Mouse (Mus musculus) megakaryocyte progenitor cell, adult 5-6 weeks (primary cell): ENCODE measurements at regions not wholly inside any gene's neighbourhood (a gene's known extent, or its start where the extent isn't known, plus 50 kb on each side); places are given as distances from the start of the nearest gene placed in this dataset.

ENCODE experiments used
- ATAC-seq: replicated peaks from 2 replicates; pipeline ENCODE4 v1.8.0; 2016; ENCODE audit warnings: mild to moderate bottlenecking, moderate TSS enrichment, inconsistent platforms; ENCODE audit not compliant: poor library complexity

- no peak for ATAC-seq
Measured at GRCm38 (mm10) chr1:193586896-193587295, 216.8 kb upstream of the Camk1g start.

GRCm38 (mm10) chr1:193583791-193584190 is 213.7 kb upstream of the Camk1g start:
- no peak for ATAC-seq

GRCm38 (mm10) chr1:193580393-193580792 is 210.3 kb upstream of the Camk1g start:
- ATAC-seq, result peak; percentile 86

GRCm38 (mm10) chr1:193579671-193580070 is 209.6 kb upstream of the Camk1g start:
- no peak for ATAC-seq

GRCm38 (mm10) chr1:193578661-193579175 is 208.6 kb upstream of the Camk1g start:
- ATAC-seq, result no peak

- no peak for ATAC-seq
Measured at GRCm38 (mm10) chr1:193577821-193578220, 207.7 kb upstream of the Camk1g start.

GRCm38 (mm10) chr1:193575986-193576713 is 206.1 kb upstream of the Camk1g start:
- peak; percentile 87 for ATAC-seq

- ATAC-seq, result no peak
Measured at GRCm38 (mm10) chr1:193572827-193573226, 202.7 kb upstream of the Camk1g start.

GRCm38 (mm10) chr1:193572411-193572810 is 202.3 kb upstream of the Camk1g start:
- no peak for ATAC-seq

GRCm38 (mm10) chr1:193571088-193571487 is 201.0 kb upstream of the Camk1g start:
- ATAC-seq, result no peak

- ATAC-seq, result no peak
Measured at GRCm38 (mm10) chr1:193568586-193569174, 198.6 kb upstream of the Camk1g start.

GRCm38 (mm10) chr1:193567217-193567616 is 197.1 kb upstream of the Camk1g start:
- ATAC-seq, result no peak

- ATAC-seq, result no peak
Measured at GRCm38 (mm10) chr1:193564225-193564624, 194.1 kb upstream of the Camk1g start.

GRCm38 (mm10) chr1:193562242-193562641 is 192.1 kb upstream of the Camk1g start:
- no peak for ATAC-seq

- peak; percentile 78 for ATAC-seq
Measured at GRCm38 (mm10) chr1:193558122-193558521, 188.0 kb upstream of the Camk1g start.

- no peak for ATAC-seq
Measured at GRCm38 (mm10) chr1:193554731-193555130, 184.6 kb upstream of the Camk1g start.

GRCm38 (mm10) chr1:193552348-193552747 is 182.2 kb upstream of the Camk1g start:
- no peak for ATAC-seq

GRCm38 (mm10) chr1:193551340-193551739 is 181.2 kb upstream of the Camk1g start:
- ATAC-seq, result no peak

- ATAC-seq, result no peak
Measured at GRCm38 (mm10) chr1:193550761-193551160, 180.7 kb upstream of the Camk1g start.

- ATAC-seq, result no peak
Measured at GRCm38 (mm10) chr1:193547356-193547755, 177.3 kb upstream of the Camk1g start.

- no peak for ATAC-seq
Measured at GRCm38 (mm10) chr1:193546044-193546432, 175.9 kb upstream of the Camk1g start.

GRCm38 (mm10) chr1:193545406-193546043 is 175.4 kb upstream of the Camk1g start:
- ATAC-seq, result no peak
